Mouse (Mus musculus) embryonic facial prominence, embryonic 12.5 days (tissue): ENCODE data around the gene St7l. TPM values are rescaled to one million over a fixed set of nuclear protein-coding genes. Genes with fewer than 3 reads are reported as not detected.

Experiments
- ATAC-seq: fragments of 200-750 bp; cut with Nextera tagmentation; 2 replicates; pipeline ENCODE4 v1.8.0; 2017; ENCODE audit not compliant: insufficient number of reproducible peaks, insufficient read depth, low FRiP score, low TSS enrichment
- H3K27ac ChIP-seq: fragments of 300-500 bp; sonication (generic); 2 replicates; pipeline ENCODE4 v1.5.1; 2016; ENCODE audit warnings: mild to moderate bottlenecking
- H3K27me3 ChIP-seq: fragments of 300-500 bp; sonication (generic); 2 replicates; pipeline ENCODE4 v1.6.1; 2016; ENCODE audit warnings: mild to moderate bottlenecking, moderate library complexity
- H3K36me3 ChIP-seq: fragments of 300-500 bp; sonication (generic); 2 replicates; pipeline ENCODE4 v1.6.1; 2016; ENCODE audit warnings: mild to moderate bottlenecking
- H3K4me1 ChIP-seq: fragments of 300-500 bp; sonication (generic); 2 replicates; pipeline ENCODE4 v1.6.1; 2016
- H3K4me2 ChIP-seq: fragments of 300-500 bp; sonication (generic); replicated peaks from 2 replicates; pipeline ENCODE4 v1.6.1; 2016; ENCODE audit warnings: mild to moderate bottlenecking, moderate library complexity
- H3K4me3 ChIP-seq: fragments of 300-500 bp; sonication (generic); 2 replicates; pipeline ENCODE4 v1.5.1; 2016; ENCODE audit warnings: mild to moderate bottlenecking
- H3K9ac ChIP-seq: fragments of 300-500 bp; sonication (generic); 2 replicates; pipeline ENCODE4 v1.6.1; 2016; ENCODE audit warnings: mild to moderate bottlenecking, moderate library complexity
- H3K9me3 ChIP-seq: fragments of 300-500 bp; sonication (generic); 2 replicates; pipeline ENCODE4 v1.6.1; 2016; ENCODE audit warnings: mild to moderate bottlenecking, moderate library complexity
- WGBS: fragments of 180-500 bp; shearing (Covaris S2); methylation state at CpG from one replicate; pipeline ENCODE4 v1.1.7; 2016; 5-methylcytosine and 5-hydroxymethylcytosine counted together
- polyA plus RNA-seq: library from polyadenylated mRNA; unstranded; fragments of >200 nt; fragmentation: Nextera tagmentation; extraction: Ambion mirVana; gene quantifications from 2 replicates; pipeline ENCODE4 v1.2.1, GENCODE M21; 2016

The St7l gene
- polyA plus RNA-seq, 1 experiment from 2014 or later, result 39.4 TPM

- H3K27me3 ChIP-seq, result peaks cover 43% of the 10 kb centered on the region
- no peak for ATAC-seq
- H3K27ac ChIP-seq, result no peak overlapping the region
- H3K36me3 ChIP-seq, result no peaks in the 10 kb centered on the region
- H3K9ac ChIP-seq, result no peak overlapping the region
- H3K4me2 ChIP-seq, result no peak overlapping the region
- H3K4me1 ChIP-seq, result peaks cover 33% of the 10 kb centered on the region
- H3K4me3 ChIP-seq, result no peak overlapping the region
- 79% methylated on average over 8 of the region's 8 CpGs for WGBS
- H3K9me3 ChIP-seq, result no peaks in the 10 kb centered on the region
Observed at GRCm38 (mm10) chr3:104965070-104965855, 101.5 kb downstream of the St7l start.

GRCm38 (mm10) chr3:104965991-104966554, 102.3 kb downstream of the St7l start:
- no peak overlapping the region for H3K9ac ChIP-seq
- no peak for ATAC-seq
- peaks cover 32% of the 10 kb centered on the region for H3K4me1 ChIP-seq
- H3K4me2 ChIP-seq, result no peak overlapping the region
- H3K4me3 ChIP-seq, result no peak overlapping the region
- H3K27ac ChIP-seq, result no peak overlapping the region
- no peaks in the 10 kb centered on the region for H3K9me3 ChIP-seq
- H3K27me3 ChIP-seq, result peaks cover 35% of the 10 kb centered on the region
- no peaks in the 10 kb centered on the region for H3K36me3 ChIP-seq
- WGBS, result 76% methylated on average over 7 of the region's 7 CpGs

GRCm38 (mm10) chr3:104967548-104968300, 103.9 kb downstream of the St7l start:
- H3K27me3 ChIP-seq, result peaks cover 22% of the 10 kb centered on the region; the same call in 1 of the 2 replicates
- WGBS, result under 1% methylated on average over 49 of the region's 49 CpGs
- peak overlapping the region; percentile 52 for H3K4me3 ChIP-seq
- no peaks in the 10 kb centered on the region for H3K36me3 ChIP-seq
- H3K27ac ChIP-seq, result peak overlapping the region; percentile 82
- peak; percentile 69 for ATAC-seq
- no peaks in the 10 kb centered on the region for H3K9me3 ChIP-seq
- H3K4me1 ChIP-seq, result peaks cover 17% of the 10 kb centered on the region
- H3K9ac ChIP-seq, result peak overlapping the region; percentile 72
- H3K4me2 ChIP-seq, result peak overlapping the region; percentile 81

Other genes with a start within 250 kb of the St7l start
- gene Slc16a1, start 225.3 kb upstream of the St7l start, polyA plus RNA-seq, result 30.8 and 35.7 TPM in 2 replicates
- 3.5 and 3.9 TPM in 2 replicates for gene Ppm1j, start 82.9 kb upstream of the St7l start, polyA plus RNA-seq
- gene Fam19a3, start 82.2 kb upstream of the St7l start, polyA plus RNA-seq, result 0.08 and 0.18 TPM in 2 replicates
- gene Rhoc, start 75.6 kb upstream of the St7l start, polyA plus RNA-seq, result 156 and 157 TPM in 2 replicates
- 70.8 and 73.8 TPM in 2 replicates for gene Mov10, start 45.4 kb upstream of the St7l start, polyA plus RNA-seq
- 188 and 190 TPM in 2 replicates for gene Capza1, start 500 bp downstream of the St7l start, polyA plus RNA-seq
- 1.2 and 1.3 TPM in 2 replicates for gene Wnt2b, start 97.9 kb downstream of the St7l start, polyA plus RNA-seq
- gene Cttnbp2nl, start 189.1 kb downstream of the St7l start, polyA plus RNA-seq, result 43.6 and 49.9 TPM in 2 replicates
- gene 4930564D02Rik, start 202.8 kb downstream of the St7l start, polyA plus RNA-seq, result not detected in 2 replicates